Mouse (Mus musculus) lung, embryonic 14.5 days (tissue): ENCODE results near the gene Pacsin3. TPM values are rescaled to one million over a fixed set of nuclear protein-coding genes. Genes with fewer than 3 reads are reported as not detected.

Experiments
- ATAC-seq: fragments of 200-750 bp; cut with Nextera tagmentation; 2 replicates; pipeline ENCODE4 v1.8.0; 2017; ENCODE audit warnings: mild to moderate bottlenecking, moderate TSS enrichment, moderate library complexity; ENCODE audit not compliant: insufficient read depth
- DNase-seq: peaks from one replicate; pipeline ENCODE4 v3.0.0-alpha.2; 2015
- H3K27ac ChIP-seq: fragments of 300-500 bp; sonication (generic); 2 replicates; pipeline ENCODE4 v1.5.1; 2014; ENCODE audit warnings: low read depth, mild to moderate bottlenecking, moderate library complexity
- H3K27me3 ChIP-seq: fragments of 300-500 bp; sonication (generic); 2 replicates; pipeline ENCODE4 v1.6.1; 2014; ENCODE audit warnings: low read length, control low read depth; ENCODE audit not compliant: insufficient read depth
- H3K36me3 ChIP-seq: fragments of 300-500 bp; sonication (generic); 2 replicates; pipeline ENCODE4 v1.6.1; 2014; ENCODE audit warnings: control low read depth; ENCODE audit not compliant: insufficient read depth
- H3K4me1 ChIP-seq: fragments of 300-500 bp; sonication (generic); 2 replicates; pipeline ENCODE4 v1.6.1; 2014; ENCODE audit warnings: antibody characterized with exemption, control low read depth; ENCODE audit not compliant: insufficient read depth
- H3K4me2 ChIP-seq: fragments of 300-500 bp; sonication (generic); 2 replicates; pipeline ENCODE4 v1.6.1; 2014; ENCODE audit warnings: mild to moderate bottlenecking
- H3K4me3 ChIP-seq: fragments of 300-500 bp; sonication (generic); 2 replicates; pipeline ENCODE4 v1.5.1; 2014; ENCODE audit warnings: low read depth, low read length
- H3K9ac ChIP-seq: fragments of 300-500 bp; sonication (generic); 2 replicates; pipeline ENCODE4 v1.6.1; 2014
- H3K9me3 ChIP-seq: fragments of 300-500 bp; sonication (generic); 2 replicates; pipeline ENCODE4 v1.6.1; 2016; ENCODE audit warnings: low read depth, low read length, control low read depth
- CTCF ChIP-seq: IDR thresholded peaks from 2 replicates; pipeline ENCODE4 v1.5.1; 2016; ENCODE audit warnings: antibody characterized with exemption, low read depth
- WGBS: fragments of 180-500 bp; shearing (Covaris S2); extraction: QIAGEN DNeasy Blood & Tissue Kit; methylation state at CpG from one replicate; pipeline ENCODE4 v1.1.7; 2014; 5-methylcytosine and 5-hydroxymethylcytosine counted together
- polyA plus RNA-seq: library from polyadenylated mRNA; unstranded; fragments of >200 nt; fragmentation: Nextera tagmentation; extraction: Ambion mirVana; gene quantifications from 2 replicates; pipeline ENCODE4 v1.2.1, GENCODE M21; 2014

The Pacsin3 gene
- polyA plus RNA-seq: 41.2 and 46.9 TPM in 2 replicates

GRCm38 (mm10) chr2:91255661-91256150 lies at the start of gene Pacsin3:
Gene Pacsin3, plus strand, starts transcription at chr2:91255954.
- H3K27ac ChIP-seq: peak within 1 kb of the TSS; percentile 86
- DNase-seq (peak; percentile 64), ATAC-seq (peak; percentile 25; the same call in 1 of the 2 replicates)
- peak within 1 kb of the TSS; percentile 55 for H3K9ac ChIP-seq
- WGBS: under 1% methylated on average over 27 of the region's 27 CpGs
- H3K4me1 ChIP-seq: peaks cover 6% of the 10 kb centered on the region; the same call in 1 of the 2 replicates
- no peak for TF ChIP-seq CTCF
- H3K4me2 ChIP-seq: peak within 1 kb of the TSS; percentile 90
- H3K4me3 ChIP-seq: peak within 1 kb of the TSS; percentile 72
- H3K9me3 ChIP-seq: no peaks in the 10 kb centered on the region
- peaks cover 8% of the 10 kb centered on the region for H3K36me3 ChIP-seq
- peaks cover 23% of the 10 kb centered on the region for H3K27me3 ChIP-seq

- 85% methylated on average over 9 of the region's 9 CpGs for WGBS
- Histone ChIP-seq H3K27ac (no peak overlapping the region), H3K9ac (no peak overlapping the region), H3K9me3 (no peaks in the 10 kb centered on the region), H3K4me1 (peaks cover 8% of the 10 kb centered on the region), H3K27me3 (no peaks in the 10 kb centered on the region), H3K36me3 (peaks cover 57% of the 10 kb centered on the region), H3K4me3 (no peak overlapping the region), H3K4me2 (no peak overlapping the region)
- DNase-seq: no peak
- TF ChIP-seq CTCF: no peak
- ATAC-seq: no peak
Measured at GRCm38 (mm10) chr2:91206254-91206775, 49.4 kb upstream of the Pacsin3 start.

- no peak overlapping the region for H3K4me3 ChIP-seq
- H3K27me3 ChIP-seq: no peaks in the 10 kb centered on the region
- no peaks in the 10 kb centered on the region for H3K9me3 ChIP-seq
- no peak overlapping the region for H3K9ac ChIP-seq
- no peak overlapping the region for H3K27ac ChIP-seq
- peak; percentile 23; the same call in 1 of the 2 replicates for TF ChIP-seq CTCF
- no peak for ATAC-seq
- no peak for DNase-seq
- H3K36me3 ChIP-seq: peaks cover 77% of the 10 kb centered on the region
- no peak overlapping the region for H3K4me2 ChIP-seq
- no peaks in the 10 kb centered on the region for H3K4me1 ChIP-seq
Measured at GRCm38 (mm10) chr2:91213311-91213710, 42.4 kb upstream of the Pacsin3 start.

GRCm38 (mm10) chr2:91217032-91217431 lies 38.7 kb upstream of the Pacsin3 start:
- WGBS: 50% methylated on average over 4 of the region's 4 CpGs
- no peaks in the 10 kb centered on the region for H3K9me3 ChIP-seq
- H3K27ac ChIP-seq: no peak overlapping the region
- no peaks in the 10 kb centered on the region for H3K27me3 ChIP-seq
- peaks cover 43% of the 10 kb centered on the region for H3K36me3 ChIP-seq
- no peak overlapping the region for H3K9ac ChIP-seq
- DNase-seq (peak; percentile 68), ATAC-seq (peak; percentile 49; the same call in 1 of the 2 replicates)
- H3K4me1 ChIP-seq: no peaks in the 10 kb centered on the region
- TF ChIP-seq CTCF: no peak
- no peak overlapping the region for H3K4me3 ChIP-seq
- no peak overlapping the region for H3K4me2 ChIP-seq

- no peak overlapping the region for H3K9ac ChIP-seq
- H3K36me3 ChIP-seq: peaks cover 10% of the 10 kb centered on the region; the same call in 1 of the 2 replicates
- DNase-seq: no peak
- 91% methylated on average over 3 of the region's 3 CpGs for WGBS
- no peaks in the 10 kb centered on the region for H3K4me1 ChIP-seq
- H3K27ac ChIP-seq: no peak overlapping the region
- no peak overlapping the region for H3K4me3 ChIP-seq
- TF ChIP-seq CTCF: no peak
- H3K9me3 ChIP-seq: no peaks in the 10 kb centered on the region
- ATAC-seq: no peak
- H3K4me2 ChIP-seq: no peak overlapping the region
- no peaks in the 10 kb centered on the region for H3K27me3 ChIP-seq
Measured at GRCm38 (mm10) chr2:91220501-91220900, 35.3 kb upstream of the Pacsin3 start.

GRCm38 (mm10) chr2:91223614-91224013 lies 32.1 kb upstream of the Pacsin3 start:
- no peak for ATAC-seq

GRCm38 (mm10) chr2:91229735-91230134 lies 26.0 kb upstream of the Pacsin3 start:
- Histone ChIP-seq H3K9ac (no peak overlapping the region), H3K4me2 (no peak overlapping the region), H3K27ac (no peak overlapping the region), H3K9me3 (no peaks in the 10 kb centered on the region), H3K4me3 (no peak overlapping the region), H3K4me1 (no peaks in the 10 kb centered on the region), H3K36me3 (no peaks in the 10 kb centered on the region), H3K27me3 (no peaks in the 10 kb centered on the region)
- 76% methylated on average over 2 of the region's 2 CpGs for WGBS
- no peak for TF ChIP-seq CTCF
- no peak for DNase-seq
- no peak for ATAC-seq

More at GRCm38 (mm10) chr2:91223614-91224013, 32.1 kb upstream of the Pacsin3 start:
- Histone ChIP-seq H3K4me3 (no peak overlapping the region), H3K9me3 (no peaks in the 10 kb centered on the region), H3K27ac (no peak overlapping the region), H3K9ac (no peak overlapping the region), H3K4me2 (no peak overlapping the region), H3K36me3 (no peaks in the 10 kb centered on the region), H3K27me3 (no peaks in the 10 kb centered on the region), H3K4me1 (no peaks in the 10 kb centered on the region)
- TF ChIP-seq CTCF: no peak
- no peak for DNase-seq
- WGBS: 79% methylated on average over 2 of the region's 2 CpGs
